Mouse (Mus musculus): Measurements from ENCODE around the gene Adgrb2.

The Adgrb2 gene

GRCm38 (mm10) chr4:129985671-129986441 lies 1.2 kb downstream of the Adgrb2 start:
- DNase-seq (ENCODE audit: extremely low read depth, low read depth, low spot score) = no peak

- no peak for DNase-seq (ENCODE audit: extremely low read depth, low read depth, low spot score)
These were observed 3.3 kb downstream of the Adgrb2 start for GRCm38 (mm10) chr4:129987825-129988504.

GRCm38 (mm10) chr4:129989925-129990324 lies 5.3 kb downstream of the Adgrb2 start:
- no peak for DNase-seq (ENCODE audit: extremely low read depth, low read depth, low spot score)

- DNase-seq (ENCODE audit: extremely low read depth, low read depth, low spot score) = no peak
These were observed 8.1 kb downstream of the Adgrb2 start for GRCm38 (mm10) chr4:129992720-129993119.

- DNase-seq (ENCODE audit: extremely low read depth, low read depth, low spot score) = no peak
These were observed 8.5 kb downstream of the Adgrb2 start for GRCm38 (mm10) chr4:129993213-129993612.

- DNase-seq (ENCODE audit: extremely low read depth, low read depth, low spot score) = no peak
These were observed 9.4 kb downstream of the Adgrb2 start for GRCm38 (mm10) chr4:129993944-129994695.

GRCm38 (mm10) chr4:129994728-129995127 lies 10.1 kb downstream of the Adgrb2 start:
- no peak for DNase-seq (ENCODE audit: extremely low read depth, low read depth, low spot score)

GRCm38 (mm10) chr4:129995255-129995654 lies 10.6 kb downstream of the Adgrb2 start:
- no peak for DNase-seq (ENCODE audit: extremely low read depth, low read depth, low spot score)

GRCm38 (mm10) chr4:129996015-129996414 lies 11.3 kb downstream of the Adgrb2 start:
- DNase-seq (ENCODE audit: extremely low read depth, low read depth, low spot score) = no peak

GRCm38 (mm10) chr4:129998124-129998523 lies 13.5 kb downstream of the Adgrb2 start:
- DNase-seq (ENCODE audit: extremely low read depth, low read depth, low spot score) = peak; percentile 16

GRCm38 (mm10) chr4:130001710-130002109 lies 17.0 kb downstream of the Adgrb2 start:
- no peak for DNase-seq (ENCODE audit: extremely low read depth, low read depth, low spot score)

- no peak for DNase-seq (ENCODE audit: extremely low read depth, low read depth, low spot score)
These were observed 17.5 kb downstream of the Adgrb2 start for GRCm38 (mm10) chr4:130002157-130002556.

- DNase-seq (ENCODE audit: extremely low read depth, low read depth, low spot score) = no peak
These were observed 20.9 kb downstream of the Adgrb2 start for GRCm38 (mm10) chr4:130005593-130005992.

- no peak for DNase-seq (ENCODE audit: extremely low read depth, low read depth, low spot score)
These were observed 21.9 kb downstream of the Adgrb2 start for GRCm38 (mm10) chr4:130006533-130006932.

- DNase-seq (ENCODE audit: extremely low read depth, low read depth, low spot score) = no peak
These were observed 24.4 kb downstream of the Adgrb2 start for GRCm38 (mm10) chr4:130009043-130009442.

- no peak for DNase-seq (ENCODE audit: extremely low read depth, low read depth, low spot score)
These were observed 26.1 kb downstream of the Adgrb2 start for GRCm38 (mm10) chr4:130010723-130011122.

GRCm38 (mm10) chr4:130012234-130012633 lies 27.6 kb downstream of the Adgrb2 start:
- no peak for DNase-seq (ENCODE audit: extremely low read depth, low read depth, low spot score)

- DNase-seq (ENCODE audit: extremely low read depth, low read depth, low spot score) = no peak
These were observed 28.4 kb downstream of the Adgrb2 start for GRCm38 (mm10) chr4:130013111-130013510.

- DNase-seq (ENCODE audit: extremely low read depth, low read depth, low spot score) = no peak
These were observed 31.3 kb downstream of the Adgrb2 start for GRCm38 (mm10) chr4:130016010-130016409.

- DNase-seq (ENCODE audit: extremely low read depth, low read depth, low spot score) = no peak
These were observed 32.5 kb downstream of the Adgrb2 start for GRCm38 (mm10) chr4:130017036-130017674.

- no peak for DNase-seq (ENCODE audit: extremely low read depth, low read depth, low spot score)
These were observed 38.3 kb downstream of the Adgrb2 start for GRCm38 (mm10) chr4:130022952-130023351.
